Mouse (Mus musculus): ENCODE data around the gene Dip2b.
"Not testable (repeated sequence)": the region's sequence is repeated elsewhere in the genome, so short reads cannot be mapped to it uniquely, and the experiment has no call there.

Dip2b gene

GRCm38 (mm10) chr15:100227031-100227662 lies 188.7 kb downstream of the Dip2b start:
- no peak for DNase-seq

GRCm38 (mm10) chr15:100227663-100228534 lies 189.4 kb downstream of the Dip2b start, which contains the start of gene Atf1:
Gene Atf1 (plus strand): TSS chr15:100227819.
- peak; percentile 98 for DNase-seq

GRCm38 (mm10) chr15:100228535-100229336 lies 190.3 kb downstream of the Dip2b start:
- DNase-seq: no peak

- DNase-seq: no peak
These were observed 192.2 kb downstream of the Dip2b start for GRCm38 (mm10) chr15:100230655-100231054.

DNA sequence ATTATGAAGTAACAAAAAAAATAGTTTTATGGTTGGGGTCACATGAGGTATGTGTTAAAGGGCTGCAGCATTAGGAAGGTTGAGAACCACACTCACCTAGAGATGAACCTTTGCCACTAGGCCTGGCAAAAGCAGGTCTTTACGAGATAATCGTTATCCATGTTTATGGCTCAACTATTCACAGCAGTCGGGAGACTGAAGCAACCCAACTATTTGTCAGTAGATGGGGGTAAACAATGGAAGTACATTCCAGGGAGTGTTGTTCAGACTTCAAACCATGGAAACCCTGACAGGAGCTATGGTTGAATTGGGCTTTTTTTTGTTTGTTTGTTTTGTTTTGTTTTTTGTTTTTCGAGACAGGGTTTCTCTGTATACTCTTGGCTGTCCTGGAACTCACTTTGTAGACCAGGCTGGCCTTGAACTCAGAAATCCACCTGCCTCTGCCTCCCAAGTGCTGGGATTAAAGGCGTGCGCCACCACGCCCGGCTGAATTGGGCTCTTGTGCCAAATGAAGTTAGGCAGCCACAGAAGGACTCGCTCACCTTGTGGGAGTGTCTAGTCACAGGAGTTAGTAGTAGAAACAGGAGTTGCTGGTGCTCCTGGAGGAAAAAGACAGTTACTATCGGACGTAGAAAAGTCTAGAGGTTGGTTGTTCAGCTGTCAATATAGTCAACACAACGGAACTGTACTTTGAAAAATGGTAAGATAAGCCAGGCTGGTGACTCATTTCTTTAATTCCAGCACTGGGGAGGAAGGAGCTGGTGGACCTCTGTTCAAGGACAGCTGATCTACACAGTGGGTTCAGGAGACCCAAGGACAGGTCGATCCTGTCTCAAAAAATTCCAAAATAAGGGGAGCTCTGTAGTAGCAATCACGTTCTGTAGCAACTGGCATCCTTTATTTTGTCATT lies 193.4 kb downstream of the Dip2b start:
- DNase-seq: no peak

GRCm38 (mm10) chr15:100235208-100235965 lies 196.9 kb downstream of the Dip2b start:
- no peak for DNase-seq

GRCm38 (mm10) chr15:100236952-100237351 lies 198.5 kb downstream of the Dip2b start:
- no peak for DNase-seq

- DNase-seq: no peak
These were observed 203.3 kb downstream of the Dip2b start for GRCm38 (mm10) chr15:100241780-100242179.

- no peak for DNase-seq
These were observed 207.5 kb downstream of the Dip2b start for GRCm38 (mm10) chr15:100245951-100246350.

GRCm38 (mm10) chr15:100247296-100247695 lies 208.8 kb downstream of the Dip2b start:
- no peak for DNase-seq

DNA sequence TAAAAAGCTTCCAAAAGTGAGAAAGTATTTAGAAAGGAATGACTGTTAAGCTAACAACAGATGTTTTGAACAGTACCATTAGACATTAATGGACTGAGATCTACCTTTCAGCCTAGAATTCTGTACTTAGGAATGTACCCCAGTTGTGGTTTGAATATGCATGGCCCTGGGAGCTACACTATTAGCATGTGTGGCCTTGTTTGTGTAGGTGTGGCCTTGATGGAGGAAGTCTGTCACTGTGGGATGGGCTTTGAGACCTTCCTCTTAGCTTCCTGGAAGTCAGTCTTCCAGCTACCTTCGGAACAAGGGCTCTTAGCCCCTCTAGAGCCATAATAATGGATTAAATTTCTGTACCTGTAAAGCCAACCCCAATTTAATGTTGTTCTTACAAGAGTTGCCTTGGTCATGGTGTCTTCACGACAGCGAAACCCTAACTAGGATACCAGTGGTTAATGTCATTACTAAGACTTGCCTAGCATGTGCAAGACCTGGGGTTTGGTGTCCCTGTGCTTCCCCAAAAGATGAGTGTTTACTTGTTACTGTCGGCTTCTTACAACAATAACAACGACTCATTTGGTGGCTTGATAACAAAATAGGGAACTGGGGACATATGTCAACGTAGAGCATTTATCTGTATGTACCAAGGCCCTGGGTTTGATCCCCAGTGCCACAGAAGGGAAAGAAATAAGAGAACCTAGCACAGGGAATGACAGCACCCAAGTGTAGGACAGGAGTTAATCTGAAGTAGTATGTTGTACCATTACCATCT lies 210.4 kb downstream of the Dip2b start:
- no peak for DNase-seq

- DNase-seq: no peak
These were observed 212.8 kb downstream of the Dip2b start for GRCm38 (mm10) chr15:100251153-100251780.

GRCm38 (mm10) chr15:100256386-100256785 lies 217.9 kb downstream of the Dip2b start:
- DNase-seq: no peak

GRCm38 (mm10) chr15:100257305-100257704 lies 218.8 kb downstream of the Dip2b start:
- no peak for DNase-seq

GRCm38 (mm10) chr15:100258646-100259425 lies 220.4 kb downstream of the Dip2b start:
- no peak for DNase-seq

GRCm38 (mm10) chr15:100260351-100260750 lies 221.9 kb downstream of the Dip2b start:
- DNase-seq: not testable (repeated sequence)

- no peak for DNase-seq
These were observed 224.9 kb downstream of the Dip2b start for GRCm38 (mm10) chr15:100263246-100263905.

DNA sequence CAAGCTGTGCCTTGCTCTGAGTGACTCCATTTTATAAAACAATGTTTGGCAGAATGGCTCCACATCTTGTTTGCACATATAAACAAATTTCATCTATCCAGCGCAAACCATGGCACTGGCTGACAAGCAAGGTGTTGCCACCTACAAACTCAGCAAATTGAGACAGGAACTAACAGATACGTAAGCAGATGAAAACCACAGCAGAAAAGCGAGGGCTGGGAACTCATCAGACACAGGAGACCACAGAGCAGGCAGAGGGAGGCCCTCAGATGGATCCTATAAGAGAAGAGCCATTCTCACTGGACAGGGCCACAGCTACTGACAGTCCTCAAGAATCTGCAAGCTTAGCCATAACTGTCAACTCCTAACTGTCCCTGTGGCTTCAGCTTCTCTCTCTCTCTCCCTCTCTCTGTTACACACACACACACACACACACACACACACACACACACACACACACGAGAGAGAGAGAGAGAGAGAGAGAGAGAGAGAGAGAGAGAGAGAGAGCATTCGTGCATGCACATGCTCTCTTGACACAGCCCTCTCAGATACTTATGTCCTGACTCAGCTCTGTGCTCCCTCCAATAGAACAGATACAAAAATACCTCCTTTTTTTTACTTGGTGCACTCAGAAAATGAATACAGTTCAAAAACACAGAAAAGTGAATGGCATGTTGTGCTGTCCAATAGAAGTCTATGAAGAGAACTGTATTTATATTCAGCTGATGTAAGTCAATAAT lies 227.3 kb downstream of the Dip2b start:
- DNase-seq: no peak

All from thymus, postnatal 4 days (tissue).